Mouse (Mus musculus) left cerebral cortex, postnatal 10 days (tissue): Measurements from ENCODE around the gene Patl2. TPM values are rescaled to one million over a fixed set of nuclear protein-coding genes. Genes with fewer than 3 reads are reported as not detected.

Experiments
- DNase-seq, 2 experiments: peaks; one replicate each; pipeline ENCODE4 v3.0.0; 2021 to 2022; ENCODE audit warnings: low spot score in 2 of 2, mixed read lengths in 1 of 2; ENCODE audit errors: extremely low spot score in 1 of 2
- intact Hi-C: fragments of 180-260 bp; cut with DNase I; formaldehyde crosslinking; loops from one replicate; pipeline ENCODE4 v1.15.1; 2025
- total RNA-seq, 2 experiments: library from RNA; stranded (reverse); gene quantifications; 2 replicates each; pipeline ENCODE4 v1.2.3; 2021

Gene Patl2
- total RNA-seq, 2 experiments from 2014 or later: 0.14 TPM; not detected in 1

- intact Hi-C loops: no loop called here
- no peak for DNase-seq
Measured at GRCm38 (mm10) chr2:122185086-122185485, 903 bp downstream of the Patl2 start.

GRCm38 (mm10) chr2:122180051-122180822 is 5.8 kb downstream of the Patl2 start:
- intact Hi-C loops: no loop called here
- DNase-seq: no peak

- no peak for DNase-seq
- intact Hi-C loops: no loop called here
Measured at GRCm38 (mm10) chr2:122172188-122172587, 13.8 kb downstream of the Patl2 start.

GRCm38 (mm10) chr2:122171292-122171691 is 14.7 kb downstream of the Patl2 start:
- intact Hi-C loops: no loop called here
- no peak for DNase-seq

- intact Hi-C loops: no loop called here
- DNase-seq: no peak
Measured at GRCm38 (mm10) chr2:122164293-122164692, 21.7 kb downstream of the Patl2 start.

- no peak for DNase-seq
- intact Hi-C loops: no loop called here
Measured at GRCm38 (mm10) chr2:122163430-122164195, 22.4 kb downstream of the Patl2 start.

- DNase-seq: no peak
- intact Hi-C loops: no loop called here
Measured at GRCm38 (mm10) chr2:122162529-122162928, 23.5 kb downstream of the Patl2 start.

- intact Hi-C loops: no loop called here
- DNase-seq: no peak
Measured at GRCm38 (mm10) chr2:122161542-122161941, 24.4 kb downstream of the Patl2 start.

- peak; percentile 59 to 82 for DNase-seq
- intact Hi-C loops: no loop called here
Measured at GRCm38 (mm10) chr2:122160680-122161079, 25.3 kb downstream of the Patl2 start, which contains the start of gene Trim69. TSS of gene Trim69 (plus strand) at chr2:122160700.

GRCm38 (mm10) chr2:122159667-122160066 is 26.3 kb downstream of the Patl2 start:
- intact Hi-C loops: loop anchor here (5.0 kb wide), 1 partner anchor 87 kb away; no protein-coding TSS in a partner anchor
- DNase-seq: no peak

GRCm38 (mm10) chr2:122158362-122158802 is 27.6 kb downstream of the Patl2 start:
- intact Hi-C loops: loop anchor here (5.0 kb wide), 1 partner anchor 86 kb away; no protein-coding TSS in a partner anchor
- no peak for DNase-seq

GRCm38 (mm10) chr2:122157561-122157960 is 28.4 kb downstream of the Patl2 start:
- intact Hi-C loops: loop anchor here (5.0 kb wide), 1 partner anchor 85 kb away; no protein-coding TSS in a partner anchor
- DNase-seq: no peak

- intact Hi-C loops: loop anchor here (5.0 kb wide), 1 partner anchor 84 kb away; no protein-coding TSS in a partner anchor
Measured at GRCm38 (mm10) chr2:122156051-122156700, 29.8 kb downstream of the Patl2 start.

GRCm38 (mm10) chr2:122155292-122155691 is 30.7 kb downstream of the Patl2 start:
- intact Hi-C loops: loop anchor here (5.0 kb wide), 1 partner anchor 83 kb away; no protein-coding TSS in a partner anchor
- no peak for DNase-seq

More at GRCm38 (mm10) chr2:122156051-122156700, 29.8 kb downstream of the Patl2 start:
- no peak for DNase-seq

GRCm38 (mm10) chr2:122154479-122154878 is 31.5 kb downstream of the Patl2 start:
- intact Hi-C loops: no loop called here
- DNase-seq: no peak

GRCm38 (mm10) chr2:122153681-122154365 is 32.2 kb downstream of the Patl2 start:
- intact Hi-C loops: no loop called here
- DNase-seq: no peak

GRCm38 (mm10) chr2:122152850-122153249 is 33.1 kb downstream of the Patl2 start:
- intact Hi-C loops: no loop called here
- no peak for DNase-seq

GRCm38 (mm10) chr2:122151221-122151620 is 34.8 kb downstream of the Patl2 start:
- intact Hi-C loops: no loop called here
- DNase-seq: no peak
